Mouse (Mus musculus) megakaryocyte, adult 5-6 weeks (primary cell): Measurements from ENCODE around the gene Slc35d2. TPM values are rescaled to one million over a fixed set of nuclear protein-coding genes. Genes with fewer than 3 reads are reported as not detected.
A peak's percentile ranks its signal among the peaks of the same experiment; 100 is the strongest.

Experiments used
- ATAC-seq: 2 replicates; pipeline ENCODE4 v1.8.0; 2016; ENCODE audit warnings: mild to moderate bottlenecking, inconsistent platforms; ENCODE audit not compliant: poor library complexity, severe bottlenecking
- total RNA-seq, 2 experiments: library from RNA; stranded (forward) in 1 of 2; stranded (reverse) in 1 of 2; fragments of 153-499, 151-499 nt in 1 of 2; fragments of 221-1000, 200-1000 nt in 1 of 2; gene quantifications; 2 replicates each; pipeline versions ENCODE4 v1.2.3 to v1.2.4; 2015 to 2017

Gene Slc35d2
- total RNA-seq (2015) (11.2 and 16.0 TPM in 2 replicates), total RNA-seq (2017) (18.1 and 18.4 TPM in 2 replicates)

DNA sequence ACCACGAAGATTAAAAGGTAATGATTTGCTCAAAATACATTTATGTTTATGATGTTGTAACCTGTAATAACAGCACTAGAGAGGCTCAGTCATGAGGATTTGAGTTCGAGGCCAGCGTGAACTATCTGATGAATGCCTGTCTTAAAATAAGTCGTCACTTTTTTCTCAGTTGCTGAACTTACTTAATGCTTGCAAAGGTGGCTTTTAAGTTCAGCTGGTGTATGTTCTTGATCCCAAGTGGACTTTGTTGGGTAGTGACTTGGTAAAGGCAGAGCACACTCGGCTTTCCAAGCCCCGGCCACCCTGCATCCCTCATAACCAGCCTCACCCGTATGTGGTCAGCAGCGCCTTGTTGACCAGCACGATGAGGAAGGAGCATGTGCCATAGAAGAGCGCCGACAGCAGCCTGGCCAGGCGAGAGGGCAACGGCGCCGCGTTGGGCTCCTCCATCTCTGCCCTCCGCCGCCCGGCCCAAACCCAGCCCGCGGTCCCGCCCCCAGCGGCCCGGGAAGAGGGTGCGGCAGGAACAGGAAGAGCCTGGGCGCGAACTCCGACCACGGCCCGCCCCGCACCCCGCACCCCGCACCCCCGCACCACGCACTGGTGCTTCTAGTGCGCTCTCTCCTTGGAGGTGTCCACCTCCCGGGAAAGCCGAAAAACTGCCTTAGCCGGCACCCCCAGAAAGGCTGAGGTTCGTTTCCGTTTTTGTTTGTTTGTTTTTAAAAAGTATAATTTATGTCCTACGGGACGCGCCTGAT lies at the start of gene Slc35d2:
TSS of gene Slc35d2 (minus strand) at position 511 of the 758 bp plus-strand sequence.
- peak; percentile 95 for ATAC-seq

GRCm38 (mm10) chr13:64178000-64178399 lies 48.8 kb upstream of the Slc35d2 start:
- no peak for ATAC-seq

GRCm38 (mm10) chr13:64169746-64170145 lies 40.6 kb upstream of the Slc35d2 start:
- no peak for ATAC-seq

- ATAC-seq = no peak
Measured at GRCm38 (mm10) chr13:64163147-64163715, 34.1 kb upstream of the Slc35d2 start.

DNA sequence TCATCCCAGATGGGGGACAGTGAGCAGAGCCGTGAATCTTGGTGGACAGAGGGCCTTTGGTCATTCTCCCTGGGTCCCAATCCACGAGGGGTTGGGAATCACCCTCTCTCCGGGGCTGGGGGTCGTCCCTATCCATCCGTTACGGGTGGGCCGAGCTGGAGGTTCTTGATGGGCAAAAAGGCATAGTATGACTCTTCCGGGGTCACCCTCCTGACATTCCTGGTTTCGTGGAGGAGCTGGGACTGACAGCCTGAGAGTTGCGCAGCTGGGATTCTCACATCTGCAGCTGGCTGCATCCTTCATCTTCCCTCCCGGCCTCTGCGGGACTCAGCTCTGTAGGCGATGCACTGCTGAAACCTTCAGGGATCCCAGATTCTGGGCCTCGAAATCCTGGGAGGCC lies 33.5 kb upstream of the Slc35d2 start:
- no peak for ATAC-seq

- peak; percentile 33 for ATAC-seq
Measured at GRCm38 (mm10) chr13:64161916-64162611, 32.9 kb upstream of the Slc35d2 start.

- ATAC-seq = peak; percentile 99
Measured at GRCm38 (mm10) chr13:64161548-64161915, 32.4 kb upstream of the Slc35d2 start, which contains the start of gene Habp4. TSS of gene Habp4 (plus strand) at chr13:64161824.

- ATAC-seq = no peak
Measured at GRCm38 (mm10) chr13:64156966-64157365, 27.8 kb upstream of the Slc35d2 start.

GRCm38 (mm10) chr13:64155171-64155571 lies 26.0 kb upstream of the Slc35d2 start:
- ATAC-seq = no peak

GRCm38 (mm10) chr13:64154651-64155050 lies 25.5 kb upstream of the Slc35d2 start:
- ATAC-seq = no peak

DNA sequence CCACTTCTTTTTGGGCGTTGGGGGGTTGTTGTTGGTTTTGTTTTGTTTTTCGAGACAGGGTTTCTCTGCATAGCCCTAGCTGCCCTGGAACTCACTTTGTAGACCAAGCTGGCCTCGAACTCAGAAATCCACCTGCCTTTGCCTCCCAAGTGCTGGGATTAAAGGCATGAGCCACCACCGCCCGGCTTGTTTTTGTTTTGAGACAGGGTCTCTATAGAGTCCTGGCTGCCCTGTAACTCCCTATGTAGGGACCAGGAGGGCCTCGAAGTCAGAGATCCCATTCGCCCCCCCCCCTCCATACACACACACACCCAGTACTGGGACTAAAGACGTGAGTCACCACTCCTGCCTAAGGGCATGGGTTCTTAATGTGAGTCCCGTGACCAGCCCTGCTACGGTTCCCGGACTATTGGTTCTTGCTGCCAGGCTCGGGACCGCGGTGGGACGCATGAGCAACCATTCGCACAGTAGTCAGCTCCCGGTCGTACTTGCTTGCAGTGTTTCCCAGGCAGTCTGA lies 24.6 kb upstream of the Slc35d2 start:
- 0 out of 2 replicates have a peak, but pooled peaks have one; percentile 4 for ATAC-seq

DNA sequence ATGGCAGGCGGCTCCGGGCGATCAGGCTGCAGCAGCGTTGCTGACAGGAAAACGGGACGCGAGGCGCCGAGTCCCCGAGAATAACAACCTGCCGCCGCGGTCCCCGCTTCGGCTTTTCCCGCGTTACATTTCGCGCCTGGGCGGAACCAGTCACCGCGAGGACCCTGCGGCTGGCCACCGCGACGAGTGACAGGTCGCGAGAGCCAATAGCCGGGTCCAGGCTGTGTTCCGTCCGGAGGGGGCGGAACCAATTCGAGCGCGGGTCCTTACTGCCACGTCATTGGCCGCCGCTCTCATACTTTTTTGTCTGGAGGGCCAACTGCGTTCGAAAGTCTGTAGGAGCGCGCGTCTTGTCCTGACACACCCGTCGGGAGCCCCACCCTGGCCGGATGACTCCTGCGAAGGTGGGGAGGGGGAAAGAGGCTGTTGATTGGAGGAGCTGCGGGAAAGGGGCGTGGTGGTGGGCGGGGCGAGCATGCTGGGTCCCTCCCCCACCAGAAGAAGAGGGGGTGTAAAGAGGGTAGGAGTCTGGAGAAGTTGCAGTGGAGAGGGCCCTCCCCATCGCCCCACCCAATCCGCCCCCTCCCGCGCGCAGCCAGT lies 24.0 kb upstream of the Slc35d2 start, which contains the start of gene Zfp367:
TSS of gene Zfp367 (minus strand) at position 120 of the 600 bp plus-strand sequence.
- peak; percentile 84 for ATAC-seq

GRCm38 (mm10) chr13:64152671-64153082 lies 23.5 kb upstream of the Slc35d2 start:
- ATAC-seq = no peak

- peak; percentile 57 for ATAC-seq
Measured at GRCm38 (mm10) chr13:64152241-64152669, 23.1 kb upstream of the Slc35d2 start.

DNA sequence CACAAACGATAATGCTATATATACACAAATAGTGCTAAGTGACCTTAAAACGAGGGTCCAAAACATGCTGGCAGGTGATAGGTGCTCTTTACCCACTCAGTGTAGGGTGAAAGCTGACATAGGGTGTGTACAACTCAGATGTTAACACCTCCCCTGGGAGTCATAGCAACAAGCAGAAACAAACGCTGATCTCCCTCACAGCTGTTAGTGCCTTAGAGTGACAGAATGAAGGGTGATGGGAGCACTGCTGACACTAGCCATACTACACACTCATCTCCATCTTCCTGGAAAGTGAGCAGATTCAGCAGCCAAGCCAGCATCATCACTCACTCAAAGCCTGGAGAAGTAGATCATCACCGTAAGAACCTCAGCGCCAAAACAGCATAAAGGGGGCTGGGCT lies 21.0 kb upstream of the Slc35d2 start:
- ATAC-seq = no peak

- ATAC-seq = peak; percentile 66
Measured at GRCm38 (mm10) chr13:64129616-64130375, 628 bp upstream of the Slc35d2 start.

DNA sequence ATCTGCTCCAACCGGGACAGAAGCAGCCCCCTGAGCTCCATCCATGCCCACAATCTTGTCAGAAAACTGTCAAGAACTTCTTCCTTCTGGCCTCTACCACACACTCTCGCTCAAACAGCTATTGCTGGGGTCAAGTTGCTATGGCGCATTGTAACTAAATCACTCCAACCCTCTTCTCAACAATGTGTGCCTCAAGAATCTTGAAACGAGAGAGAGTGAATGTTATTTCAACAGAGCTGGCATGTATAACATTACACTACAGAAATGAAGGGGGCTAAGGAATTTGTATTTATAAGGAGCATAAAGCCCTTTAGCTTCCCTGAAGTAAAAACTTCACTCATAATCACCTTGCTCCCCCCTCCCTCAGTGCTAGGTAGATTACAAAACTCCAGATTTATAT lies 2.9 kb downstream of the Slc35d2 start:
- no peak for ATAC-seq

DNA sequence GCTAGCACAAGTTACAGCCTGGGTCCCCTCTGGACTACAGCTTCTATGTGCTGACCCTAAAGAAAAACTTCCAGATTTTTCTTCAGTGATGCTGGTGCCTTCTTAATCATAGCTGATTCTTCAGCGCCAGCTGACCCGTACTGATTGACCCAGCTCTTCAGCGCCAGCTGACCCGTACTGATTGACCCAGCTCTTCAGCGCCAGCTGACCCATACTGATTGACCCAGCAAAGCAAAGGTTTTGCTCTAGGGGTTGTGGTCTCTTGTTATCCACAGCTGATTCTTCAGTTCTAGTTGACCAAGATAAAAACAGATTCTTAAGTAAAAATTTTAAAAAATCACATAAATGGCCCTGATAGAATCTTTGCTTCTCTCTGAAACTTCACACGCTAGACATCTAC lies 4.3 kb downstream of the Slc35d2 start:
- ATAC-seq = no peak

DNA sequence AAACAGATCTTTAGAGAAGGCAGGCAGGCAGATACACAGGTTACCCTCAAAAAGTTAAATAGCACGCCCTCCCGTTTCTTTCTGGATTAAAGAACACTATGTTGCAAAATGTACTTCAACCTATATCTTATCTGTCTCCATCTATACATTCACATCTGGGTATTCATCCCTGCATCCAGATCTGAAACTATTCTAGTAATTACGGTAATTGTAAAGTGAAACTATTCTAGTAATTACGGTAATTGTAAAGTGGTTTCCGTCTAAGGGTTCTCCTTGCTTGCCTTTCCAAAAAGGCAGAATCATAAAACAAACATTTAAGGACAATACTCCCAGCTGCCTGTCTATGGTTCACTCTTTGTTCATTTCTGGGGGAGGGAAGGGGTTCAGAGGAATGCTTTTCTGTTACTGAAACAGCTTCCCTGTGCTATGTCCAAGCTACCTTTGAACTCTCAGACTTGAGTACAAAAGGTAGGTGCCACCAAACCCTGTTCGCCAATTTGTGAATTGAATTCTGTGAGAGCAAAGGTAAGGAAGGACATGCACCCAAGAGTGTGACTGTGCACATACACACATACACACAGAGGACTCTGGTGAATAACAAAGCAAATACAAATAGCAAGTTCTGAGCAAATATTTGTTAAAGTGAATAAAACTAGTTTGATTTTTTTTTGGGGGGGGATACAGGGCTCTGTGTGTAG lies 5.5 kb downstream of the Slc35d2 start:
- ATAC-seq = no peak

GRCm38 (mm10) chr13:64120760-64121159 lies 8.4 kb downstream of the Slc35d2 start:
- ATAC-seq = peak; percentile 75
